ENCODE assay signal across 26 mouse cellular contexts in genomic region chr14:30046976-30047375, GRCm38 (mm10).
"Had no signal": no experiment of that assay in that cellular context is flagged by ENCODE, and none has a peak within 500 bp of the region (broad histone marks: within the 10 kb centered on the region; RNA-seq: fewer than 3 reads in every experiment).

No protein-coding gene starts in this region.

- ATAC-seq: forebrain, embryonic 16.5 days; hindbrain, embryonic 16.5 days; inflammation-experienced regulatory T-cells, adult 6 months; intestine, embryonic 15.5 days; intestine, postnatal 0 days; liver, postnatal 0 days had no signal

- H3K4me1 ChIP-seq: hindbrain, embryonic 10.5 days; hindbrain, embryonic 12.5 days; limb, embryonic 10.5 days; limb, embryonic 12.5 days; liver, embryonic 13.5 days; liver, embryonic 15.5 days had no signal

- DNase-seq: gastrocnemius, adult 2 months; gastrocnemius, postnatal 10 days; gastrocnemius, postnatal 25 days; heart, adult 18-20 months; heart, postnatal 10 days; heart, postnatal 4 days; layer of hippocampus, adult 9-11 months; layer of hippocampus, postnatal 36 days; liver; liver, embryonic 13.5 days; liver, postnatal 0 days had no signal

- H3K9me3 ChIP-seq: heart, embryonic 10.5 days; heart, embryonic 12.5 days; hindbrain, embryonic 10.5 days; hindbrain, embryonic 12.5 days; intestine, embryonic 15.5 days; limb, embryonic 10.5 days; limb, embryonic 12.5 days; liver, embryonic 13.5 days; liver, embryonic 15.5 days had no signal

- H3K9ac ChIP-seq: heart, embryonic 12.5 days; hindbrain, embryonic 12.5 days; hindbrain, embryonic 14.5 days; intestine, embryonic 15.5 days; limb, embryonic 12.5 days; liver, embryonic 13.5 days; liver, embryonic 15.5 days; liver, postnatal 0 days had no signal

- H3K36me3 ChIP-seq: hindbrain, embryonic 10.5 days; hindbrain, embryonic 12.5 days; intestine, embryonic 15.5 days; limb, embryonic 10.5 days; limb, embryonic 12.5 days; liver, embryonic 13.5 days; liver, embryonic 15.5 days had no signal

- H3K27ac ChIP-seq: gastrocnemius, adult 2 months; heart, embryonic 10.5 days; hindbrain, embryonic 10.5 days; hindbrain, embryonic 12.5 days; hindbrain, embryonic 14.5 days; intestine, embryonic 15.5 days; left cerebral cortex, adult 2 months; limb, embryonic 10.5 days; limb, embryonic 12.5 days; liver, embryonic 13.5 days; liver, embryonic 15.5 days had no signal

- H3K4me3 ChIP-seq: gastrocnemius, adult 2 months; heart, embryonic 10.5 days; heart, embryonic 12.5 days; hindbrain, embryonic 10.5 days; hindbrain, embryonic 12.5 days; intestine, embryonic 15.5 days; left cerebral cortex, adult 2 months; limb, embryonic 10.5 days; limb, embryonic 12.5 days; liver, embryonic 13.5 days; liver, embryonic 15.5 days had no signal

- H3K27me3 ChIP-seq: heart, embryonic 12.5 days; hindbrain, embryonic 12.5 days; intestine, embryonic 15.5 days; limb, embryonic 12.5 days; liver, embryonic 13.5 days; liver, embryonic 15.5 days had no signal

- H3K4me2 ChIP-seq: heart, embryonic 12.5 days; hindbrain, embryonic 12.5 days; hindbrain, embryonic 14.5 days; intestine, embryonic 15.5 days; limb, embryonic 12.5 days; liver, embryonic 11.5 days; liver, embryonic 13.5 days; liver, embryonic 15.5 days had no signal
